Mouse (Mus musculus): ENCODE results near the gene 1700102P08Rik. TPM values are rescaled to one million over a fixed set of nuclear protein-coding genes. Genes with fewer than 3 reads are reported as not detected.

1700102P08Rik gene
- polyA plus RNA-seq, 1 experiment = 0.66 TPM

GRCm38 (mm10) chr9:108403081-108403480 lies 10.5 kb downstream of the 1700102P08Rik start:
- TF ChIP-seq POLR2A (IDR thresholded peaks at IDR 0.05; ENCODE audit: borderline replicate concordance, extremely low read depth, low read depth, low read length) (no peak), CTCF (IDR thresholded peaks at IDR 0.05; ENCODE audit: insufficient read depth, low read length) (no peak)
- 69% methylated on average over 4 of the region's 4 CpGs for WGBS
- no peaks in the 10 kb centered on the region for H3K4me1 ChIP-seq (ENCODE audit: control insufficient read depth, insufficient read depth, low read length)
- H3K4me3 ChIP-seq (replicated peaks; ENCODE audit: extremely low read depth, low read depth, low read length) = no peak overlapping the region
- no peak for DNase-seq

DNA sequence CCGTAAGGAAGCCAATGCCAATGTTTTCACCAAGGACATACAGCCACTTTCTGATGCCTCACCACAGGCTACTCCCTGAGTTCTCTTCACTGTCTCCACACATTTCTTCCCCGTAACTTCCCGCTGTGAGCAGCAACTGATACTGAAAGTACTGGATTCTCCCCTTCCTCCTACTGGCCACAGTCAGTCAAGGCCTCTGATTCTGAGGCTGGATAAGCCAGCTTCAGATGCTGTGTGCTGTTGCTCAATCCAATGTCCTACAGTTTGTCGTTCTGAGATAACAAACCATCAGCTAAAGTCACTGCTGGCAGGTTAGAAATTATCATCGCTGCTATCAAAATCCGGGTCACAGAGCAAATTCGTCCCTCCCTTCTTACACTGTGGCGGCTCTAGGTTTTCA lies 11.8 kb downstream of the 1700102P08Rik start:
- WGBS = 79% methylated on average over 8 of the region's 8 CpGs
- Histone ChIP-seq H3K4me1 (ENCODE audit: control insufficient read depth, insufficient read depth, low read length) (no peaks in the 10 kb centered on the region), H3K4me3 (replicated peaks; ENCODE audit: extremely low read depth, low read depth, low read length) (no peak overlapping the region)
- no peak for DNase-seq
- no peak for TF ChIP-seq POLR2A (IDR thresholded peaks at IDR 0.05; ENCODE audit: borderline replicate concordance, extremely low read depth, low read depth, low read length)
- no peak for TF ChIP-seq CTCF (IDR thresholded peaks at IDR 0.05; ENCODE audit: insufficient read depth, low read length)

- DNase-seq = no peak
- TF ChIP-seq POLR2A (IDR thresholded peaks at IDR 0.05; ENCODE audit: borderline replicate concordance, extremely low read depth, low read depth, low read length) = no peak
- no peak for TF ChIP-seq CTCF (IDR thresholded peaks at IDR 0.05; ENCODE audit: insufficient read depth, low read length)
- 75% methylated on average over 4 of the region's 4 CpGs for WGBS
- H3K4me1 ChIP-seq (ENCODE audit: control insufficient read depth, insufficient read depth, low read length) = no peaks in the 10 kb centered on the region
- no peak overlapping the region for H3K4me3 ChIP-seq (replicated peaks; ENCODE audit: extremely low read depth, low read depth, low read length)
These were observed 16.9 kb downstream of the 1700102P08Rik start for GRCm38 (mm10) chr9:108409535-108409934.

DNA sequence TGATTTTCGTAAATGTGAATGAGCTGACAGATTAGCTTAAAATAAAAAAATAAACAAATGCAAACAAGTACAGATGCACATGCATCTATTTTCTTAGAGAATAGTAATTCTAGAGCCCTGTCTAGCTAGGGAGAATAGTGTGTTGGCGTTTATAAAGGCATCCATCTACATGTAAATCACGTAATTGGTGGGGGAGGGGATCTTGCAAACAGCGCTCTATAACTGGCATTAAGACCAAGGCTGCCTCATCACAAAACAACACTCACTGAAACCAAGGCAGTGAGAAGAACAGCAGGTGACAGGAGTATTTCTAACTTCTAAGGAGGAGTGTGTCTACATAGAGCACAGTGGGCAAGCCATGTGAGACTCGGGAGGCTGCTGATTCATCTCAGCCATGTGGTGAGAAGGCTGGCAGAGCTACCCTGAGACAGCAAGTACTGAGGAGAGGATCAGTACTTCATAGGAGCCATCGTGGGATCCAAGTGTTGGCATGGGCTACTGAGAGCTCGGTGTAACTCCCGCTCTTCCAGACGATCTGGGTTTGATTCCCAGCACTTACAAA lies 18.9 kb downstream of the 1700102P08Rik start:
- Histone ChIP-seq H3K4me1 (ENCODE audit: control insufficient read depth, insufficient read depth, low read length) (no peaks in the 10 kb centered on the region), H3K4me3 (replicated peaks; ENCODE audit: extremely low read depth, low read depth, low read length) (no peak overlapping the region)
- TF ChIP-seq CTCF (IDR thresholded peaks at IDR 0.05; ENCODE audit: insufficient read depth, low read length) (no peak), POLR2A (IDR thresholded peaks at IDR 0.05; ENCODE audit: borderline replicate concordance, extremely low read depth, low read depth, low read length) (no peak)
- DNase-seq = no peak
- 84% methylated on average over 9 of the region's 9 CpGs for WGBS

GRCm38 (mm10) chr9:108412221-108412620 lies 19.6 kb downstream of the 1700102P08Rik start:
- no peak overlapping the region for H3K4me3 ChIP-seq (replicated peaks; ENCODE audit: extremely low read depth, low read depth, low read length)
- 86% methylated on average over 1 of the region's 1 CpGs for WGBS
- no peak for DNase-seq
- TF ChIP-seq POLR2A (IDR thresholded peaks at IDR 0.05; ENCODE audit: borderline replicate concordance, extremely low read depth, low read depth, low read length) (no peak), CTCF (IDR thresholded peaks at IDR 0.05; ENCODE audit: insufficient read depth, low read length) (no peak)
- no peaks in the 10 kb centered on the region for H3K4me1 ChIP-seq (ENCODE audit: control insufficient read depth, insufficient read depth, low read length)

GRCm38 (mm10) chr9:108428384-108428783 lies 35.8 kb downstream of the 1700102P08Rik start, which contains the start of gene Ccdc36:
Gene Ccdc36, minus strand, starts transcription at chr9:108428484.
- Histone ChIP-seq H3K4me3 (replicated peaks; ENCODE audit: extremely low read depth, low read depth, low read length) (no peak within 1 kb of the TSS), H3K4me1 (ENCODE audit: control insufficient read depth, insufficient read depth, low read length) (no peaks in the 10 kb centered on the region)
- TF ChIP-seq CTCF (IDR thresholded peaks at IDR 0.05; ENCODE audit: insufficient read depth, low read length) (no peak), POLR2A (IDR thresholded peaks at IDR 0.05; ENCODE audit: borderline replicate concordance, extremely low read depth, low read depth, low read length) (no peak)
- no peak for DNase-seq

DNA sequence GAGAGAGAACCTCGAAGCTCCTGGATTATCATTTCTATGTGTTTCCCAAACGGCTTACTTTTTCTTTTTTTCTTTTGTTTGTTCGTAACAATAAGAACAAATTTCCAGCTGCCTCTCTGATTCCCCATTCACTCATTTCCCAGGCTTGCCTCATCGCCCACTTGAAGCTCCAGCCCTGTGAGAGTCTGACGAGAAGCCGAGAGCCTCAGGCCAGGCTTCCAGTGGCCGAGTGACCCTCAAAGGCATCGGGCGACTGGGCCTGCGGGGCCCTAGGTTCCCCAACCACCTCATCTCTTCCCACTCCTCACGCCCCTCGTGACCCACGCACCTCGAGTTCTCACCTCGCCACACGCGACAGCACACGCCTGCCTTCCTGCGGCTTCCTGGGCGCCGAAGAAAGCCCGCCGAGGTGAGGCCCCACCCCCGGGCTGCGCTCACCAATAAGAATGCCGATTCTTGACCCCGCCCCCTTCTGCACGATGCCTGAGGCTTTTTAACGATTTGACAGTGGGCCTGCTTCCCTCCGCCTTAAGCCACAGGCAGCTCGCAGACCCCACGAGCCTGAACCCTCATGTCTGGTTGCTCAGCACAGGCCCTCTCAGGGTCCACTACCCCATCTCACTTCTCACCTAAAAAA lies 38.9 kb downstream of the 1700102P08Rik start:
- WGBS = 47% methylated on average over 32 of the region's 32 CpGs
- Histone ChIP-seq H3K4me1 (ENCODE audit: control insufficient read depth, insufficient read depth, low read length) (no peaks in the 10 kb centered on the region), H3K4me3 (replicated peaks; ENCODE audit: extremely low read depth, low read depth, low read length) (peak overlapping the region; percentile 32)
- TF ChIP-seq CTCF (IDR thresholded peaks at IDR 0.05; ENCODE audit: insufficient read depth, low read length) (no peak), POLR2A (IDR thresholded peaks at IDR 0.05; ENCODE audit: borderline replicate concordance, extremely low read depth, low read depth, low read length) (no peak)
- no peak for DNase-seq

DNA sequence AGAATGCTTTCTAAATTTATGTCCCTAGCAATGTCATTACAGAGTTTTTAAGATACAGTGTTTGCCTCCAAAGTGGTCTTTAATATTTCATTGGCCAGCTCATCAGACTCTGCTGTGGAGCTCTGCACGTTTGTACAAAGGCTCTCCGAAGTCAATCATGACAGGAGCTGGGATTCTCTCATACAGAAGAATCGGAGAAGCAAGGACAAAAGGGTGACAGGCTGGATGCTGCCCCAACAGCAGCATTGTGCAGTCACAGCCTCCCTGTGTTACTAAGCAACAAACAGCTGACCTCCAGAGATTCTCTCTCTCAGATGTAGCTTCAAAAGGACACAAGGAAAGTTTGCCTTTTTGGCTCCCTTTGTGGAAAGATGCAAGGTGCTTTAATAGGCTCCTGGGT lies 43.6 kb downstream of the 1700102P08Rik start, which contains the start of gene BC048562:
Gene BC048562, plus strand, starts transcription at position 301 of the 400 bp plus-strand sequence.
- WGBS = 77% methylated on average over 3 of the region's 3 CpGs
- TF ChIP-seq CTCF (IDR thresholded peaks at IDR 0.05; ENCODE audit: insufficient read depth, low read length) (no peak), POLR2A (IDR thresholded peaks at IDR 0.05; ENCODE audit: borderline replicate concordance, extremely low read depth, low read depth, low read length) (no peak)
- Histone ChIP-seq H3K4me3 (replicated peaks; ENCODE audit: extremely low read depth, low read depth, low read length) (no peak within 1 kb of the TSS), H3K4me1 (ENCODE audit: control insufficient read depth, insufficient read depth, low read length) (peaks cover 3% of the 10 kb centered on the region; the same call in 1 of the 2 replicates)
- DNase-seq = no peak

DNA sequence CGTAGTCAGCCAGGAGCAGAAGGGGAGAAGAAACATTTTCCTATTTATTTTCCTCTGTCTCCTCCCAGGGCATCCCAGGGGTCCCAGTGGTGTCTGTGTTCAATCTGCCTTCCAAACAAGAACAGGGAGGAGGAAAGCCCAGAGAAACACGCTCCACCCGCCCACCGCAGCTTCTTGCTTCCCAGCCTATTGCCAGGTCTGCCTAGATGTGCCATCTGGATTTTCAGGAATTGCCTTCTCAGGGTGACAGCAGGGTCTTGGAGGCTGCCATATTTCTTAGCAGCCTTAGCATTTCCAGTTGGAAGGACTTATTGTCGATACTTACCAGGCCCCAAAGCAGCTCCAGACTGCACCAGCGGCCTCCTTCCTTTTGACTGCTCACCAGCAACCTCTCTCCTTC lies 46.6 kb downstream of the 1700102P08Rik start:
- H3K4me3 ChIP-seq (replicated peaks; ENCODE audit: extremely low read depth, low read depth, low read length) = no peak overlapping the region
- peaks cover 5% of the 10 kb centered on the region for H3K4me1 ChIP-seq (ENCODE audit: control insufficient read depth, insufficient read depth, low read length)
- no peak for TF ChIP-seq POLR2A (IDR thresholded peaks at IDR 0.05; ENCODE audit: borderline replicate concordance, extremely low read depth, low read depth, low read length)
- TF ChIP-seq CTCF (IDR thresholded peaks at IDR 0.05; ENCODE audit: insufficient read depth, low read length) = no peak
- no peak for DNase-seq
- WGBS = 89% methylated on average over 6 of the region's 6 CpGs

DNA sequence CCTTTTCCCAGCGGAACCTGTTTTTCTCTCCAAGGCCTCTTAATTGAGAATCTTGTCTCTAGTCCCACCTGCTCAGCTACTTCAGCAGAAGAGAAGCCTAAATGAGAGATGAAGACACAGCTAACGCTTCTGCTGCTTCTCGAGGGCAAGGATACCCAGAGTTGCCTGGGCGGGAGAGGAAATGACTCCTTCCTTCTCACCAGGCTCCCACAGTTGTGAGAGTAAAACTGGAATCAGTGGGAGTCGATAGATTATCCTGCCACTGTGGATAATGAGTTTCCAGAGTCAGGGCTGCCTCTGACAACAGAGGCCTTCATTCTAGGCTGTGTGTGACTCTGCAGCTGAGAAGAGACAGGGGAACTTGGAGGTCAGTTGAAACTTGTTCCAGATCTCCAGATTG lies 47.9 kb downstream of the 1700102P08Rik start:
- DNase-seq = no peak
- no peak for TF ChIP-seq POLR2A (IDR thresholded peaks at IDR 0.05; ENCODE audit: borderline replicate concordance, extremely low read depth, low read depth, low read length)
- no peak for TF ChIP-seq CTCF (IDR thresholded peaks at IDR 0.05; ENCODE audit: insufficient read depth, low read length)
- WGBS = 53% methylated on average over 5 of the region's 5 CpGs
- H3K4me1 ChIP-seq (ENCODE audit: control insufficient read depth, insufficient read depth, low read length) = peaks cover 5% of the 10 kb centered on the region
- no peak overlapping the region for H3K4me3 ChIP-seq (replicated peaks; ENCODE audit: extremely low read depth, low read depth, low read length)

All from lung, adult 2 months (tissue).